16 mouse cellular contexts compared by ENCODE assay signal in genomic region chr11:102531425-102531824, GRCm38 (mm10). TPM values are rescaled to one million over a fixed set of nuclear protein-coding genes. Genes with fewer than 3 reads are reported as not detected.
DNase-seq lines count a peak whose midpoint lies in the region; ATAC-seq and TF ChIP-seq lines count a peak whose summit lies in the region.
"Had no signal": no experiment of that assay in that cellular context is flagged by ENCODE, and none has a peak within 500 bp of the region (broad histone marks: within the 10 kb centered on the region; RNA-seq: fewer than 3 reads in every experiment).

No protein-coding gene starts in this region.

- H3K9ac ChIP-seq in lung, postnatal 0 days (replicated peaks; ENCODE audit: low read depth), result no peak overlapping the region
- H3K9ac ChIP-seq: forebrain, embryonic 15.5 days; hindbrain, embryonic 15.5 days; liver, embryonic 13.5 days; neural tube, embryonic 12.5 days had no signal

- H3K4me1 ChIP-seq in heart, embryonic 10.5 days, result 0 out of 2 replicates have a peak, but pooled peaks cover 6% of the 10 kb centered on the region
- no peaks in the 10 kb centered on the region for H3K4me1 ChIP-seq in lung, postnatal 0 days (ENCODE audit: insufficient read depth, low read depth, low read length)
- H3K4me1 ChIP-seq: hindbrain, embryonic 15.5 days; liver, embryonic 13.5 days; neural tube, embryonic 12.5 days had no signal

- DNase-seq in heart, embryonic 10.5 days (ENCODE audit: low spot score), result no peak
- DNase-seq in heart, adult 18-20 months, result no peak
- peak; percentile 24 for DNase-seq in kidney, adult 11 months
- no peak for DNase-seq in kidney, postnatal 4 days
- peak; percentile 22 for DNase-seq in lung, postnatal 0 days (ENCODE audit: low spot score)
- no peak for DNase-seq in lung, postnatal 25 days (ENCODE audit: low spot score)
- DNase-seq in skeletal muscle tissue, adult 2 months (ENCODE audit: low read depth, low spot score), result peak; percentile 11
- DNase-seq: adrenal gland, adult 8-10 months; cerebellum, adult 2 months; layer of hippocampus, postnatal 36 days; liver, embryonic 13.5 days had no signal

- no peak overlapping the region for H3K4me2 ChIP-seq in lung, postnatal 0 days (replicated peaks; ENCODE audit: low read depth, low read length)
- H3K4me2 ChIP-seq: forebrain, embryonic 15.5 days; hindbrain, embryonic 15.5 days; liver, embryonic 13.5 days; neural tube, embryonic 12.5 days had no signal

- H3K4me3 ChIP-seq in heart, embryonic 10.5 days, result no peak overlapping the region
- no peak overlapping the region for H3K4me3 ChIP-seq in lung, postnatal 0 days (ENCODE audit: low read depth, low read length)
- H3K4me3 ChIP-seq: forebrain, embryonic 15.5 days; hindbrain, embryonic 15.5 days; liver, embryonic 13.5 days; neural tube, embryonic 12.5 days had no signal

- no peak for ATAC-seq in lung, postnatal 0 days
- no peak for ATAC-seq in monocyte, adult 5-6 weeks (replicated peaks; ENCODE audit: insufficient number of reproducible peaks, low FRiP score, low TSS enrichment, poor library complexity, severe bottlenecking)
- ATAC-seq: forebrain, embryonic 15.5 days had no signal

- WGBS in heart, embryonic 10.5 days, result 41% methylated on average over 5 of the region's 5 CpGs
- 42% methylated on average over 5 of the region's 5 CpGs for WGBS in lung, postnatal 0 days

- no peaks in the 10 kb centered on the region for H3K27me3 ChIP-seq in heart, embryonic 10.5 days (ENCODE audit: insufficient read depth, poor library complexity, severe bottlenecking)
- H3K27me3 ChIP-seq in lung, postnatal 0 days (replicated peaks; ENCODE audit: insufficient read depth, low read length), result no peaks in the 10 kb centered on the region
- H3K27me3 ChIP-seq: forebrain, embryonic 15.5 days; hindbrain, embryonic 15.5 days; liver, embryonic 13.5 days; neural tube, embryonic 12.5 days had no signal

- no peak for TF ChIP-seq EP300 in lung, postnatal 0 days (IDR thresholded peaks at IDR 0.05)

- H3K27ac ChIP-seq in heart, embryonic 10.5 days, result 0 out of 2 replicates have a peak overlapping the region, but pooled peaks have one; percentile 11
- H3K27ac ChIP-seq in lung, postnatal 0 days (ENCODE audit: low read length), result no peak overlapping the region
- H3K27ac ChIP-seq: forebrain, embryonic 15.5 days; hindbrain, embryonic 15.5 days; liver, embryonic 13.5 days; neural tube, embryonic 12.5 days had no signal

- peaks cover 7% of the 10 kb centered on the region for H3K36me3 ChIP-seq in heart, embryonic 10.5 days
- H3K36me3 ChIP-seq in lung, postnatal 0 days (ENCODE audit: insufficient read depth, low read length), result no peaks in the 10 kb centered on the region

- no peaks in the 10 kb centered on the region for H3K9me3 ChIP-seq in heart, embryonic 10.5 days
- no peaks in the 10 kb centered on the region for H3K9me3 ChIP-seq in lung, postnatal 0 days (ENCODE audit: low read length)
- H3K9me3 ChIP-seq: forebrain, embryonic 15.5 days; hindbrain, embryonic 15.5 days; liver, embryonic 13.5 days; neural tube, embryonic 12.5 days had no signal

- TF ChIP-seq CTCF in lung, postnatal 0 days (IDR thresholded peaks at IDR 0.05), result no peak

RNA-seq across cellular contexts. Expression of gene Gpatch8, which starts 24.8 kb away (rescaled TPM):
- polyA plus RNA-seq in heart, embryonic 10.5 days (2016; fragmentation: Nextera tagmentation; extraction: Ambion mirVana), result 45.7 and 47.0 TPM in 2 replicates
- 10 to 100 TPM; 17.3 to 18.6 TPM for total RNA-seq in heart, adult 18-20 months (2021)
- polyA plus RNA-seq in lung, postnatal 0 days (2015; fragmentation: Nextera tagmentation; extraction: Ambion mirVana), result 25.3 and 27.4 TPM in 2 replicates
- total RNA-seq in monocyte, adult 5-6 weeks (2017), result 25.6 to 52.6 TPM (median 34.8 TPM) in 3 replicates

RNA-seq across cellular contexts. Expression of gene Gm11627, which starts 47.8 kb away (rescaled TPM):
- 11.6 and 13.5 TPM in 2 replicates for polyA plus RNA-seq in heart, embryonic 10.5 days (2016; fragmentation: Nextera tagmentation; extraction: Ambion mirVana)
- 1 to 10 TPM; 1.1 to 1.2 TPM for total RNA-seq in heart, adult 18-20 months (2021)
- 8.0 and 11.4 TPM in 2 replicates for polyA plus RNA-seq in lung, postnatal 0 days (2015; fragmentation: Nextera tagmentation; extraction: Ambion mirVana)
- not detected in 3 replicates for total RNA-seq in monocyte, adult 5-6 weeks (2017)
- total RNA-seq: megakaryocyte-erythroid progenitor cell, adult 5-6 weeks had no signal

Comparison
In these comparisons a context has a peak if more than half of its experiments do, and no peak if none do; other contexts are left out.
1. DNase-seq: peak in kidney, adult 11 months (single experiment), lung, postnatal 0 days (single experiment) and skeletal muscle tissue, adult 2 months (single experiment); none in heart, embryonic 10.5 days (single experiment), heart, adult 18-20 months (0 of 2), kidney, postnatal 4 days (0 of 2) and lung, postnatal 25 days (single experiment).